Mouse (Mus musculus): ENCODE measurements around the gene Tmc5.

Gene Tmc5

DNA sequence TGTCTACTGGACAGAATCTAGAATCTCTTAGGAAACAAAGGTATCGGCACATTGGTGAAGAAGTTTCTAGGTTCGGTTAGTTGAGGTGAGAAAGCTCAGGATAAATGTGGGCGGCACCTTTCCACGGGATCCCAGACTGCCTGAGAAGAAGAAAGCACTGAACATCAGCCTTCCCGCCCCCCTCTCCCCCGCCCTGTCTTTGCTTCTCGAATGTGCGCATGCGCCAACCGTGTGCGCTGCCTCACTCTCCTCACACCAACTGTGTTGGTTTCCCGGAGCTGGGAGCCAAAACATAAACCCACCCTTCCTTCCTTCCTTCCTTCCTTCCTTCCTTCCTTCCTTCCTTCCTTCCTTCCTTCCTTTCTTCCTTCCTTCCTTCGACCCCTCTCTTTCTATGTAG is 13.6 kb downstream of the Tmc5 start:
- DNase-seq (ENCODE audit: low read depth, low spot score) = no peak

GRCm38 (mm10) chr7:118611185-118611749 is 14.2 kb downstream of the Tmc5 start:
- DNase-seq (ENCODE audit: low read depth, low spot score) = no peak

- no peak for DNase-seq (ENCODE audit: low read depth, low spot score)
Observed at GRCm38 (mm10) chr7:118611933-118612332, 14.8 kb downstream of the Tmc5 start.

- DNase-seq (ENCODE audit: low read depth, low spot score) = no peak
Observed at GRCm38 (mm10) chr7:118614076-118614475, 17.0 kb downstream of the Tmc5 start.

DNA sequence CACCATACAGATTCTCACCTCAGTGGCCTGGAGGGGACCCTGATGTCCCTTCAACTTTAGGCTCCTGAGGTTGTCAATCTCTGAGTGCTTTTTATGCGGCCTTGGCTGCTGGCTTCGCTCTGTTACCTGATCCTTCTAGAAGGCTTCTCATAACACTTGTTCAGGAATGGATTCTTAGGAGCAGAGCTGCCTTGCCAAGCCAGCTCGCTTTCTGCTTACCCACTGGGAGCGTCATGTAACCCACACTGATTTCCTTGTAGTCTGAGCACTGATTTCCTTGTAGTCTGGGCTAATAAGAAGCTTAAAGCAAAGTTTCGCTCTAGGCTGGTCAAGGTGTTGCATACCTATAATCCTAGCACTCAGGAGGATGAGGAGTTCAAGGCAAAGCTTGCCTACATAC is 21.0 kb downstream of the Tmc5 start:
- DNase-seq (ENCODE audit: low read depth, low spot score) = no peak

DNA sequence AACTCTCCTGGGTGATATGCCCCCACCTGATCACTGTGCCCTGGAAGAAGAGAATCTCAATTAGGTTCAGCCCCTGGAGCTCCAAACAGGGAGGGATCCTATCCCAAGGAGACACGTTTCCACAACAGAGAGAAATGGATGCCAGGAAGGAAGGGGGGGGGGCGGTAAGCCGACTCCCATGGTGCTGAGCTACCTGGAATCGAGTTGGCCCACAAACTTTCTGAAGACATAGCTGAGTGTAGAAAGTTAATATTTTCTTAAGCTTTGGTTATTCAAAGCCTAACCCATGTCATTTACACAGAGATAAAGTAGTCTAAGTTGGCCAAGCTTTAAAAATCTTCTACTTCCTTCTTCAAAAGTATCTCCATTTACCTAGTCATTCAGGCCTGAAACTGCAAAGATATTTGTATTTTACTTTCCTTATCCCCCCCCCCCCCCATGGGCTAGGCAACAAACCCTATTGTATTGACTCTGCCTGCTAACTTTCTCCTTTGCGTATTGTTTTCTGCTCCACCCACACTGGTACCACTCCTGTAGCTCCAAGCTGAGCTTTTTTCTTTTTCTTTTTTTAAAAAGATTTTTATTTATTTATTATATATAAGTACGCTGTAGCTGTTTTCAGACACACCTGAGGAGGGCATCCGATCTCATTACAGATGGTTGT is 23.3 kb downstream of the Tmc5 start:
- no peak for DNase-seq (ENCODE audit: low read depth, low spot score)

DNA sequence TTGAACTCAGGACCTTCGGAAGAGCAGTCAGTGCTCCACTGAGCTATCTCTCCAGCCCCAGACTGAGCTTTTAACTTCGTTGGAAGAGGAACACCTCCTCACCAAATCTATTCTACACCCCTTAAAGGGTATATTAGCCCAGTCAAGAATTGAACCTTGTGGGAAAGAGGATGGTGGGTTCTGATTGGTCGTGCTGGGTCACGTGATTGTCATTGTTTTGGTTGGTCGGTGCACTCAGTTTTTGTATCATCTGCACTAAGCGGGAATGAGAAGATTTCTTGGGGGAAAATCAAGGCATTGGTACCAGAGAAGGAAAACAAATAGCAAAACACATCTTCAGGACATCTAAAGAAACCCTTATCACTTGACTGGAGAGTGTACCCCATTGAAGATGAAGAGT is 24.0 kb downstream of the Tmc5 start:
- DNase-seq (ENCODE audit: low read depth, low spot score) = no peak

DNA sequence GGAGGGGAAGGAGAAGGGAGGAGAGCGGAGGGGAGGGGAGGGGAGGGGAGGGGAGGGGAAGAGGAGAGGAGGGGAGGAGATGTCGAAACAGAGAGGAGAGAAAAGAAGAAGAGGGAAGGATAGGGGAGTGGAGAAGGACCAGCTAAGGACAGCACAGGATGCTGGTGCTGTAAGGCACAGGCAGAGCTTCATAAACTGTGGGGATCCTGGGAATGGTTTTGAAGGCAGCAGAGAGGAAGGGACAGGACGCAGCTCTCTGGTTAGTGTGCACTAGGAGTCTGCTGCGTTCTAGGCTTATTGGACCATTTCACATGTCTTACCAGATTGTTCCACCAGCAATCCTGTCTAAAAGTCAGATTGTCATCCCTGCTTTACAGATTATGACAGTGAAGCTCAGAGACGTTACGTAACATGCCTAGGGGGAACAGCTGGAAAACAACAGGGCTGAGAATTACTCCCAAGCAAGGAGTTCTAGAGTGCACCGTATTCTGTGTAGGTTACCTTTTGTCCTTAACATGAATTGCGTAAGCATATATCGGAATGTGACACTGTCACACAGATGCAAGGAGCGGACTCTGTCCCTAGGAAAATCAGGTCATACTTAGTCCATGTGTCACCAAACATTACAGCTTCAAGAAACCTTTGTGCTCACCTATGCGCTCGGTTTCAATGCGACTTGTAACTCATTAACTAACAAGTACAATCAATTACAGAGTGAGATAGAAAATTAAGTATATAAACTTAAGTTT is 30.6 kb downstream of the Tmc5 start:
- no peak for DNase-seq (ENCODE audit: low read depth, low spot score)

DNA sequence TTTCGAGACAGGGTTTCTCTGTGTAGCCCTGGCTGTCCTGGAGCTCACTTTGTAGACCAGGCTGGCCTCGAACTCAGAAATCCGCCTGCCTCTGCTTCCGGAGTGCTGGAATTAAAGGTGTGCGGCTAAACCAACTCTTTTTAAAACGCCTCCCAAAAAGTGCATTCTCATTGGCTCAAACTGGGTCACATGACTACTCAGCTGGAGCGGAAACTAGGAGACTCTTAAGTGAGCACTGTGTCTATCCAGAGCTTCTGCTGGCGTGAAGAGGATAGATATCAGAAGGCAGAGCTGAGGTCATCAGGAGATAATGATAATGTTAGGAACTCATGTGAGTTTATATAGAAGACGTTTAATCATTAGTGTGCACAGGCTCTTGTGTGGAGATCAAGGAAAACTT is 36.0 kb downstream of the Tmc5 start:
- no peak for DNase-seq (ENCODE audit: low read depth, low spot score)

DNA sequence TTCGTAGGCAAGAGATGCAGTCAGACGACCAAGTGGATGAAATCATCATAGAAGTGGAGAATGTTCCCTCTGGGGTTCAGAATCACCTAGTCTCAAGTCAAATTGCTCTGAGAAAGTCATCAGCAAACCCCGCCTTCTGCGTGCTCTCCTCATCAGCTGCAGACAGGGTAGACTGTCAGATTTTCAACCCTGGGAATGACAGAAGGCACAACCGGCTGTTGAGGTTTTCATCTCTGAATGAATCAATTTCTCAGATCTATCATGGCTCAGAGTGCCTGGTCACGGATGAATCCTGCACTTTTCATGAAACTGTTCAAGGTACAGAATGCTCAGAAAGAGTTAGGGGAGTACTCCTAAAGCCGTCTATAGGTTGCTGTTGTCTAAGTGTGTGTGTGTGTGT is 36.9 kb downstream of the Tmc5 start:
- DNase-seq (ENCODE audit: low read depth, low spot score) = no peak

DNA sequence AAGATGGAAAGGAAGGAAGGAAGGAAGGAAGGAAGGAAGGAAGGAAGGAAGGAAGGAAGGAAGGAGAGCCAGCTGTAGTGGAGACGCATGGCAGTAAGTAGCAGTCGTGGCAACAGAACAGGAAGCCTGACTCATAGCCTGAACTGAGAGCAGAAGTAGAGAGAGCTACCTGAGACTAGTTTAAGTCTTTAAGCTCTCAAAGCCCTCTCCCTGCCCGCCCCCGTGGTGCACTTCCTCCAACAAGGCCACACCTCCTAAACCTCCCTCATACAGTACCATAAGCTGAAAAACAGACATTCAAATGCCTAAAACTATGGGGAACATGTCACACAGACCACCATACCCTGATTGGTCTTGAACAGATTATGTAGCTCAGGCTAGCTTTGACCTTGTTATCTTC is 40.4 kb downstream of the Tmc5 start:
- no peak for DNase-seq (ENCODE audit: low read depth, low spot score)

DNA sequence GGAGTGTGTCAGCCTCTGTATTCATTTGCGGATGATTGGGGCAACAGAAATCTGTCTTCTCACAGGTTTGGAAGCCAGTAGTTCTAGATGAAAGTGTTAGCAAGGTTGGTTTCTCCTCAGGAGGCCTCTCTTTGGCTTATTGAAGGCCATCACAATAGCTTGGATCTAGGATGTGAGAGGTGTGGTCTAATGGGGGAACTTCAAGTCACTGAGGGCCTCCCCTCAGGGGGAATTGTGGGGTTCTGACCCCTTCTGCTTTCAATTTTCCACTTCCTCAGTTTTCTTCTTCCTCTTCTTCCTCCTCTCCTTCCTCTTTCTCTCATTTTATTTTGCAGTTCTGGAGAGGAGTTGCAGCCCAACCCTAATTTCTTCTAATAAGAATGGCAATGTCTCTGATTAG is 49.1 kb downstream of the Tmc5 start:
- DNase-seq (ENCODE audit: low read depth, low spot score) = no peak

GRCm38 (mm10) chr7:118649328-118649727 is 52.2 kb downstream of the Tmc5 start:
- DNase-seq (ENCODE audit: low read depth, low spot score) = no peak

- no peak for DNase-seq (ENCODE audit: low read depth, low spot score)
Observed at GRCm38 (mm10) chr7:118650119-118650518, 53.0 kb downstream of the Tmc5 start.

GRCm38 (mm10) chr7:118650891-118651290 is 53.8 kb downstream of the Tmc5 start:
- no peak for DNase-seq (ENCODE audit: low read depth, low spot score)

DNA sequence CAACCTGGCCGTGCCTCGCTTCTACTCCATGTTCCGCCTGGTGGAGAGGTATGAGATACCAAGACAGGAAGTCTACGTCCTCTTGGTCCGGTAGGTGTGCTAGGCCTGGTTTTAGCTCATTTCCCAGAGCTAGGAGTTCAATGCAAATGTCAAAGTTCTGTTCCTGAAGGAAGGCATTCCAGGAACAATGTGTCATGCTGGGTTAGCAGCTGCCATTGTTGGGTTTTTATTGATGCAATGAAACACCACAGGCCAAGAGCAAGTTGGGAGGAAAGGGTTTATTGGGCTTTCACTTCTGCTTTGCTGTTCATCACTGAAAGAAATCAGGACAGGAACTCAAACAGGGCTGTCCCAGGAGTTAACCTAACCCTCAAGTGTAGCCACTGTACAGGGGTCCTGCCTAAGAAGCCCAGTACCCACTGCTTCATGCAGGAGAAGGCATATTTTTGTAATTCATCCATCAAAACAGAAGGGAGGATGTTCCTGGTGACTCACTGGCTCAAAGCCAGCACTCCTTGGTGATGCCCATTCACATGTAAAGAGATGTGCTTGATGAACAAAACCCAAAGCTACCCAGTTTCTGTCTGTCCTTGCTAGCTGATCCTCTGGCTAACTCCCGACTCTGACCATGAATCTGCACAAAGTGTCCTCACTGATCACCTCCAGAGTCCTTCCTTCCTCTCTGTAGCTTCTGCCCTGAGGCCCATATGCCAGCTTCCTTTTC is 55.6 kb downstream of the Tmc5 start:
- no peak for DNase-seq (ENCODE audit: low read depth, low spot score)

- no peak for DNase-seq (ENCODE audit: low read depth, low spot score)
Observed at GRCm38 (mm10) chr7:118656730-118657129, 59.6 kb downstream of the Tmc5 start.

GRCm38 (mm10) chr7:118667773-118668172 is 70.7 kb downstream of the Tmc5 start:
- no peak for DNase-seq (ENCODE audit: low read depth, low spot score)

DNA sequence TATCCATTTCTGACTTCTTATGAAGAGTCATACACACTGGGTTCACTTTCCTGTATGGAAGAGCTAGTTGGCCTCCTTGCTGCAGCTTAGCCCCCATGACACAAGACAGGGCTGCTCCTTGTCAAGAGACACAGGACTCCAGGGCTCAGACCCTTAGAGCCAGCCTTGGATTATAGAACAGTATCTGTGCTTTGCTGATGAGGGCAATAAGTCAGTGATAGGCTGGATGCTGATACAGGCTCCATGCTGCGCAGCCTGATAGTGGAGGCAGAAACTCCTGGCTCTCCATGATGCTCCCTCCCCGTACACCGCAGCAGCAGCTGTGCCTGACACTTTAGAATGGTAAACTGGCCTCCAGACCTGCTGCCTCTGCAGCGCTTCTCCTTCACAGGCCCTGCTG is 73.0 kb downstream of the Tmc5 start:
- no peak for DNase-seq (ENCODE audit: low read depth, low spot score)

- no peak for DNase-seq (ENCODE audit: low read depth, low spot score)
Observed at GRCm38 (mm10) chr7:118676826-118677225, 79.7 kb downstream of the Tmc5 start.

DNA sequence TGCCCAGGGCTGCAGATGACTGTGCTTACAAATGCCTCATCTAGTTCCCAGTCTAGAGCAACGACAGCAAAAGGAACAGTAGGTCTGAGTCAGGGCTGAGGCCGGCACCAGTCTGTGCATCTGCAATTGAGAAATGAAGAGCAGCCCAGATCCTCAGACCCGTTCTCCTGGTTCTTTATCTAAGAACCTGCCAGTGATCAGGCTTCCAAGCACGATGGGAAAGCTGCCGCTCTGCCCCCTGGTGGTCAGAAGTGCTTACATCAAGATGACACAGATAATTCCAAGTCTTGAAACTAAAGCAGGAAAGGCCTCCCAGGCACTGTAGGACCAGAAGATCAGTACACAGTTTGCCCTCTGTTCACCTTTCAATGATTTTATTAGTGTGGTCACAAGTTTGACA is 91.1 kb downstream of the Tmc5 start:
- peak; percentile 73 for DNase-seq (ENCODE audit: low read depth, low spot score)

DNA sequence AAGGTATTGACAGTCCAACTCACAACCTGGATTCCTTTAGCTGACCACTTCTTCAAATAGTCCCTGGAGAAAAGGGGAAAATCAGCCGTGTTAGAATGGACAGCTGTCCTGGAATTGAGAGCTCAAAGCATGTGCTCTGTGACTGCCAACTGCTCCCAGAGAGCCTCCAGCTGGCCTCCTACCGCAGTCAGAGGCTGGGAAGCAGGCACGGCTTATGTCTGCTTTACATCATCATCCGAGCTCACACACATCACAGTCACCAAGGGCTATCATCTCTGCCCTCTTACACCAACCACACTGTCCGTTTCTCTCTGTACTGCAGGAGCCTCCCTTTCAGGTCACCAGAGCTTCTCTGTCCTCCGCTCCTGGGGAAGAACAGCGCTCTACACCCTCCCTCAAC is 92.0 kb downstream of the Tmc5 start:
- DNase-seq (ENCODE audit: low read depth, low spot score) = no peak

DNA sequence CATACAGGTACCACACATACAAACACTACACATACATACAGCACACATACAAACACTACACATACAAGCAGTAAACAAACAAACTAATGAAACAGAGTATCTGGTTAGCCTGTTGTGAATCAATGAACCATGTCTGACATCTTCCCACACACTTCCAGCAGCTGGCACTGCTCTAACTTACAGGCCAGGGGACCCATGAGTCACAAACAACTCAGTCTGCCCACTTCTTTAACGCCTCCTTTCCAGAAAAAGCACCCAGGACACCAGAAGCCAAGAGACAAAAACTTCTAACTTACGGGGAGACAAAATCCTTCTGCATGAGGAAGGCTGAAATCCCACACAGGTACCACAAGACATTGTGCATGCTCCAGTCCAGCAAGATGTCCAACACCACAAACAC is 94.2 kb downstream of the Tmc5 start:
- no peak for DNase-seq (ENCODE audit: low read depth, low spot score)
